In genomic region chr8:100446677-100447350, GRCm38 (mm10) we compare ENCODE assay signal across 17 mouse cellular contexts.
DNase-seq lines count a peak whose midpoint lies in the region; ATAC-seq and TF ChIP-seq lines count a peak whose summit lies in the region.
"Had no signal": no experiment of that assay in that cellular context is flagged by ENCODE, and none has a peak within 500 bp of the region (broad histone marks: within the 10 kb centered on the region; RNA-seq: fewer than 3 reads in every experiment).

No protein-coding gene starts in this region.

- TF ChIP-seq CTCF in hindbrain, postnatal 0 days (IDR thresholded peaks at IDR 0.05; ENCODE audit: low read depth), result no peak

- 44% methylated on average over 2 of the region's 2 CpGs for WGBS in hindbrain, postnatal 0 days
- 76% methylated on average over 2 of the region's 2 CpGs for WGBS in hindbrain, embryonic 11.5 days
- WGBS in limb, embryonic 12.5 days, result 52% methylated on average over 2 of the region's 2 CpGs

- no peak overlapping the region for H3K9ac ChIP-seq in hindbrain, postnatal 0 days (replicated peaks; ENCODE audit: low read length)
- no peak overlapping the region for H3K9ac ChIP-seq in hindbrain, embryonic 11.5 days (ENCODE audit: low read depth, low read length)
- H3K9ac ChIP-seq in limb, embryonic 12.5 days (replicated peaks), result no peak overlapping the region
- H3K9ac ChIP-seq: embryonic facial prominence, embryonic 15.5 days; forebrain, embryonic 12.5 days; liver, embryonic 13.5 days; stomach, embryonic 15.5 days had no signal

- DNase-seq in cerebellum, adult 9-10 months, result peak; percentile 8
- DNase-seq in cerebellum, adult 18-20 months, result no peak
- DNase-seq in hindbrain, postnatal 0 days (ENCODE audit: low spot score), result peak; percentile 57
- no peak for DNase-seq in hindbrain, embryonic 11.5 days (ENCODE audit: low spot score)
- peak; percentile 11 for DNase-seq in forelimb bud, embryonic 11.5 days (ENCODE audit: low read depth, low spot score)
- no peak for DNase-seq in gastrocnemius, postnatal 10 days
- DNase-seq in thymus, postnatal 25 days, result no peak
- DNase-seq: adrenal gland, adult 8-10 months; heart, postnatal 14 days; liver, embryonic 13.5 days; lung, postnatal 10 days; thymus, postnatal 36 days had no signal

- no peaks in the 10 kb centered on the region for H3K27me3 ChIP-seq in hindbrain, postnatal 0 days (ENCODE audit: insufficient read depth, low read length)
- H3K27me3 ChIP-seq in hindbrain, embryonic 11.5 days (ENCODE audit: control insufficient read depth, insufficient read depth, low read length), result no peaks in the 10 kb centered on the region
- H3K27me3 ChIP-seq in limb, embryonic 12.5 days, result no peaks in the 10 kb centered on the region
- H3K27me3 ChIP-seq: embryonic facial prominence, embryonic 15.5 days; forebrain, embryonic 12.5 days; liver, embryonic 13.5 days; stomach, embryonic 15.5 days had no signal

- no peak overlapping the region for H3K4me3 ChIP-seq in hindbrain, postnatal 0 days (ENCODE audit: low read length)
- no peak overlapping the region for H3K4me3 ChIP-seq in hindbrain, embryonic 11.5 days (ENCODE audit: low read depth, low read length)
- H3K4me3 ChIP-seq in limb, embryonic 12.5 days (replicated peaks), result no peak overlapping the region
- H3K4me3 ChIP-seq: embryonic facial prominence, embryonic 15.5 days; forebrain, embryonic 12.5 days; liver, embryonic 13.5 days; stomach, embryonic 15.5 days had no signal

- H3K9me3 ChIP-seq in hindbrain, postnatal 0 days (ENCODE audit: low read length), result no peaks in the 10 kb centered on the region
- H3K9me3 ChIP-seq in hindbrain, embryonic 11.5 days (ENCODE audit: control insufficient read depth, low read length), result no peaks in the 10 kb centered on the region
- H3K9me3 ChIP-seq in limb, embryonic 12.5 days, result no peaks in the 10 kb centered on the region
- H3K9me3 ChIP-seq: embryonic facial prominence, embryonic 15.5 days; forebrain, embryonic 12.5 days; liver, embryonic 13.5 days; stomach, embryonic 15.5 days had no signal

- no peak for ATAC-seq in hindbrain, postnatal 0 days
- ATAC-seq in hindbrain, embryonic 11.5 days (ENCODE audit: low FRiP score), result no peak
- peak; percentile 78; the same call in 1 of the 2 replicates for ATAC-seq in limb, embryonic 12.5 days (ENCODE audit: insufficient number of reproducible peaks, insufficient read depth, low FRiP score, low TSS enrichment, low read depth)

- no peaks in the 10 kb centered on the region for H3K36me3 ChIP-seq in hindbrain, postnatal 0 days (ENCODE audit: insufficient read depth, low read length)
- no peaks in the 10 kb centered on the region for H3K36me3 ChIP-seq in hindbrain, embryonic 11.5 days (ENCODE audit: control insufficient read depth, insufficient read depth, low read length)
- no peaks in the 10 kb centered on the region for H3K36me3 ChIP-seq in limb, embryonic 12.5 days
- H3K36me3 ChIP-seq: embryonic facial prominence, embryonic 15.5 days; forebrain, embryonic 12.5 days; liver, embryonic 13.5 days; stomach, embryonic 15.5 days had no signal

- no peak overlapping the region for H3K27ac ChIP-seq in hindbrain, postnatal 0 days
- no peak overlapping the region for H3K27ac ChIP-seq in hindbrain, embryonic 11.5 days (ENCODE audit: low read depth, low read length)
- H3K27ac ChIP-seq in limb, embryonic 12.5 days, result no peak overlapping the region
- H3K27ac ChIP-seq: embryonic facial prominence, embryonic 15.5 days; forebrain, embryonic 12.5 days; kidney, postnatal 0 days; liver, embryonic 13.5 days; stomach, embryonic 15.5 days had no signal

- H3K4me2 ChIP-seq in hindbrain, postnatal 0 days (ENCODE audit: low read depth, low read length), result no peak overlapping the region
- no peak overlapping the region for H3K4me2 ChIP-seq in hindbrain, embryonic 11.5 days (replicated peaks; ENCODE audit: low read depth, low read length)
- H3K4me2 ChIP-seq in limb, embryonic 12.5 days, result no peak overlapping the region
- H3K4me2 ChIP-seq: embryonic facial prominence, embryonic 15.5 days; forebrain, embryonic 12.5 days; liver, embryonic 13.5 days; stomach, embryonic 15.5 days had no signal

- no peaks in the 10 kb centered on the region for H3K4me1 ChIP-seq in hindbrain, postnatal 0 days (ENCODE audit: insufficient read depth, low read length)
- no peaks in the 10 kb centered on the region for H3K4me1 ChIP-seq in hindbrain, embryonic 11.5 days (replicated peaks; ENCODE audit: control insufficient read depth, insufficient read depth, low read length)
- H3K4me1 ChIP-seq in limb, embryonic 12.5 days (replicated peaks), result no peaks in the 10 kb centered on the region
- H3K4me1 ChIP-seq: embryonic facial prominence, embryonic 15.5 days; forebrain, embryonic 12.5 days; liver, embryonic 13.5 days; stomach, embryonic 15.5 days had no signal

Comparison
In these comparisons a context has a peak if more than half of its experiments do, and no peak if none do; other contexts are left out.
1. DNase-seq: peak in cerebellum, adult 9-10 months (single experiment), hindbrain, postnatal 0 days (single experiment) and forelimb bud, embryonic 11.5 days (single experiment); none in cerebellum, adult 18-20 months (0 of 2), hindbrain, embryonic 11.5 days (single experiment), gastrocnemius, postnatal 10 days (single experiment) and thymus, postnatal 25 days (single experiment).